Mouse (Mus musculus) monocyte, adult 2 months (primary cell): ENCODE data around the gene Gm26602.

ENCODE experiments used
- DNase-seq, 2 experiments: peaks; one replicate each; pipeline ENCODE4 v3.0.0; 2022; ENCODE audit warnings: low spot score in 2 of 2, low read depth in 1 of 2

The Gm26602 gene

GRCm38 (mm10) chr10:79916808-79917531 lies 6.3 kb downstream of the Gm26602 start, which contains the start of gene Kiss1r:
TSS of gene Kiss1r (plus strand) at chr10:79916971.
- peak; percentile 42 to 79 for DNase-seq

GRCm38 (mm10) chr10:79917532-79918100 lies 7.0 kb downstream of the Gm26602 start:
- DNase-seq, result no peak

GRCm38 (mm10) chr10:79918231-79919078 lies 7.8 kb downstream of the Gm26602 start:
- DNase-seq, result no peak

GRCm38 (mm10) chr10:79919251-79919849 lies 8.7 kb downstream of the Gm26602 start:
- no peak for DNase-seq

- DNase-seq, result no peak
Measured at GRCm38 (mm10) chr10:79920056-79920890, 9.6 kb downstream of the Gm26602 start.

- DNase-seq, result no peak
Measured at GRCm38 (mm10) chr10:79920958-79921535, 10.4 kb downstream of the Gm26602 start, which contains the start of gene R3hdm4. TSS of gene R3hdm4 (minus strand) at chr10:79921208.

- DNase-seq, result no peak
Measured at GRCm38 (mm10) chr10:79921572-79921971, 10.9 kb downstream of the Gm26602 start.

GRCm38 (mm10) chr10:79924998-79925784 lies 14.5 kb downstream of the Gm26602 start:
- peak; percentile 76 to 90 for DNase-seq

- no peak for DNase-seq
Measured at GRCm38 (mm10) chr10:79925785-79926490, 15.3 kb downstream of the Gm26602 start.

- peak; percentile 59 to 78 for DNase-seq
Measured at GRCm38 (mm10) chr10:79926491-79927323, 16.1 kb downstream of the Gm26602 start, which contains the start of gene Arid3a. TSS of gene Arid3a (plus strand) at chr10:79927043.

GRCm38 (mm10) chr10:79927324-79928029 lies 16.8 kb downstream of the Gm26602 start:
- no peak for DNase-seq

GRCm38 (mm10) chr10:79928030-79928694 lies 17.5 kb downstream of the Gm26602 start:
- peak; percentile 34 to 50 for DNase-seq

GRCm38 (mm10) chr10:79928907-79929701 lies 18.4 kb downstream of the Gm26602 start:
- no peak for DNase-seq

GRCm38 (mm10) chr10:79929967-79930825 lies 19.5 kb downstream of the Gm26602 start:
- no peak for DNase-seq

GRCm38 (mm10) chr10:79930826-79931186 lies 20.1 kb downstream of the Gm26602 start:
- no peak for DNase-seq
